Mouse (Mus musculus) midbrain, postnatal 0 days (tissue): Measurements from ENCODE around the gene Ston2. TPM values are rescaled to one million over a fixed set of nuclear protein-coding genes. Genes with fewer than 3 reads are reported as not detected.

ENCODE experiments used
- ATAC-seq: fragments of 200-750 bp; cut with Nextera tagmentation; 2 replicates; pipeline ENCODE4 v1.8.0; 2017; ENCODE audit warnings: moderate number of reproducible peaks, mild to moderate bottlenecking, moderate TSS enrichment, moderate library complexity; ENCODE audit not compliant: low FRiP score
- DNase-seq: peaks from one replicate; pipeline ENCODE4 v3.0.0-alpha.2; 2015; ENCODE audit warnings: low spot score
- H3K27ac ChIP-seq: fragments of 300-500 bp; sonication (generic); 2 replicates; pipeline ENCODE4 v1.5.1; 2014; ENCODE audit warnings: low read depth, mild to moderate bottlenecking, low read length, mixed read lengths
- H3K27me3 ChIP-seq: fragments of 300-500 bp; sonication (generic); 2 replicates; pipeline ENCODE4 v1.6.1; 2014; ENCODE audit warnings: low read length, control low read depth, mixed read lengths; ENCODE audit not compliant: insufficient read depth
- H3K36me3 ChIP-seq: fragments of 300-500 bp; sonication (generic); 2 replicates; pipeline ENCODE4 v1.6.1; 2014; ENCODE audit warnings: low read length, control low read depth, mixed read lengths; ENCODE audit not compliant: insufficient read depth
- H3K4me1 ChIP-seq: fragments of 300-500 bp; sonication (generic); 2 replicates; pipeline ENCODE4 v1.6.1; 2014; ENCODE audit warnings: mild to moderate bottlenecking, control low read depth, antibody characterized with exemption, low read length, mixed read lengths; ENCODE audit not compliant: insufficient read depth
- H3K4me2 ChIP-seq: fragments of 300-500 bp; sonication (generic); 2 replicates; pipeline ENCODE4 v1.6.1; 2014; ENCODE audit warnings: low read depth, mild to moderate bottlenecking, low read length, mixed read lengths; ENCODE audit not compliant: poor library complexity, severe bottlenecking
- H3K4me3 ChIP-seq: fragments of 300-500 bp; sonication (generic); 2 replicates; pipeline ENCODE4 v1.5.1; 2014; ENCODE audit warnings: low read depth, mild to moderate bottlenecking, low read length, moderate library complexity
- H3K9ac ChIP-seq: fragments of 300-500 bp; sonication (generic); replicated peaks from 2 replicates; pipeline ENCODE4 v1.6.1; 2014; ENCODE audit warnings: mild to moderate bottlenecking, low read length, moderate library complexity, mixed read lengths; ENCODE audit not compliant: poor library complexity, severe bottlenecking
- H3K9me3 ChIP-seq: fragments of 300-500 bp; sonication (generic); 2 replicates; pipeline ENCODE4 v1.6.1; 2016; ENCODE audit warnings: low read length, control low read depth
- CTCF ChIP-seq: IDR thresholded peaks from 2 replicates; pipeline ENCODE4 v1.5.1; 2016; ENCODE audit warnings: antibody characterized with exemption, mild to moderate bottlenecking
- WGBS: fragments of 180-500 bp; shearing (Covaris S2); extraction: QIAGEN DNeasy Blood & Tissue Kit; methylation state at CpG from one replicate; pipeline ENCODE4 v1.1.7; 2014; 5-methylcytosine and 5-hydroxymethylcytosine counted together
- polyA plus RNA-seq: library from polyadenylated mRNA; unstranded; fragments of >200 nt; fragmentation: Nextera tagmentation; extraction: Ambion mirVana; gene quantifications from 2 replicates; pipeline ENCODE4 v1.2.1, GENCODE M21; 2015
- total RNA-seq: library from RNA; depleted of rRNA; stranded (reverse); fragments of >200 nt; gene quantifications from 2 replicates; pipeline ENCODE4 v1.2.3, GENCODE M21; 2014

Gene Ston2
- total and polyA plus RNA-seq, 2 experiments from 2014 or later: 7.4 to 16.8 TPM

DNA sequence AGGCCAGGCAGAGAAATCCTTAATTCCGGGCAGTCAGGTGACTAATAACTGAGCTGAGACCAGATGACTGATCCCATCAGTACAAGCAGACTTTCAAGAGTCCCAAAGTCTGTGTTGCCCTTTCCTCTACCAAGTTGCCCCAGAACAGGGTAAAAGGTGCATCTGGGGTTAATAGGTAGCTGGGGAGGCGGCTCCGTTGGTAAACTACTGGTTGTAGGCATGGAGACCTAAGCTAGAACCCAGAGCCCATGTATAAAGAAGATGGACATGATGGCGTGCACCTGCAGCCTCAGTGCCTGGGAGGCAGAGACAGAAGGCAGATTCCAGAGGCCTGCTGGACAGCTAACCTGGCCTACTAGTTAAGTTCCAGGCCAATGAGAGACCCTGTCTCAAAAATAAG lies 30.5 kb upstream of the Ston2 start:
- WGBS: 91% methylated on average over 4 of the region's 4 CpGs
- H3K36me3 ChIP-seq: peaks cover 63% of the 10 kb centered on the region

GRCm38 (mm10) chr12:91815990-91816389 lies 27.8 kb upstream of the Ston2 start:
- H3K27ac ChIP-seq: no peak overlapping the region
- 29% methylated on average over 10 of the region's 10 CpGs for WGBS
- no peaks in the 10 kb centered on the region for H3K4me1 ChIP-seq
- H3K36me3 ChIP-seq: peaks cover 64% of the 10 kb centered on the region
- peak; percentile 79 for TF ChIP-seq CTCF
- DNase-seq: peak; percentile 72
- no peak overlapping the region for H3K4me3 ChIP-seq
- H3K9ac ChIP-seq: no peak overlapping the region
- H3K27me3 ChIP-seq: no peaks in the 10 kb centered on the region
- H3K4me2 ChIP-seq: no peak overlapping the region
- ATAC-seq: peak; percentile 66
- H3K9me3 ChIP-seq: no peaks in the 10 kb centered on the region

More for the DNA sequence above, 30.5 kb upstream of the Ston2 start:
- Histone ChIP-seq H3K4me3 (no peak overlapping the region), H3K4me1 (no peaks in the 10 kb centered on the region), H3K9me3 (no peaks in the 10 kb centered on the region), H3K27ac (no peak overlapping the region), H3K27me3 (no peaks in the 10 kb centered on the region), H3K9ac (no peak overlapping the region), H3K4me2 (no peak overlapping the region)
- TF ChIP-seq CTCF: no peak
- DNase-seq: no peak
- ATAC-seq: no peak

- Histone ChIP-seq H3K4me3 (no peak overlapping the region), H3K27ac (no peak overlapping the region), H3K9me3 (no peaks in the 10 kb centered on the region), H3K36me3 (peaks cover 65% of the 10 kb centered on the region), H3K4me1 (no peaks in the 10 kb centered on the region), H3K4me2 (no peak overlapping the region), H3K27me3 (no peaks in the 10 kb centered on the region), H3K9ac (no peak overlapping the region)
- TF ChIP-seq CTCF: no peak
- ATAC-seq (no peak), DNase-seq (no peak)
- 93% methylated on average over 11 of the region's 11 CpGs for WGBS
Observed at GRCm38 (mm10) chr12:91815552-91815951, 27.4 kb upstream of the Ston2 start.

DNA sequence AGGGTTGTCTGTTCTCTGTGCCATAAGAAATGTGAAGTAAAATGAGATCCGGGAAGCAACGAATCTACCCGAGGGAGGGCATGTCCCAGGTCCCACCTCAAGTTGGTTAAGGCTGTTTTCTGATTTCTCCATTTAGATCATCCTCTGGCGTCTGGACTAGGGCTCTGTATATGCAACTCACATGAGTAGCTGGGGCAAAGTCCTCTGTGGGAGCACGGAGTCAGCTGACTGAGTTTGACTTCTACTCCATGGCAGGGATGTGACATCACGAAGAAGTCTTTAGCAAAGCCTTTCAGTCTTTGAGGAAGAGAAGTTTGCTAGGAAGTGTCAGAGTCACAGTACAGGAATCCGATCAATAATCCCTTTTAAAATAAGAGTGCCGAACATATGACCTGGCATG lies 20.7 kb upstream of the Ston2 start:
- Histone ChIP-seq H3K4me1 (no peaks in the 10 kb centered on the region), H3K27ac (no peak overlapping the region), H3K4me2 (no peak overlapping the region), H3K9me3 (no peaks in the 10 kb centered on the region), H3K36me3 (peaks cover 63% of the 10 kb centered on the region), H3K9ac (no peak overlapping the region), H3K4me3 (no peak overlapping the region), H3K27me3 (no peaks in the 10 kb centered on the region)
- no peak for TF ChIP-seq CTCF
- ATAC-seq (no peak), DNase-seq (no peak)
- WGBS: 93% methylated on average over 8 of the region's 8 CpGs

- H3K9ac ChIP-seq: no peak overlapping the region
- no peaks in the 10 kb centered on the region for H3K9me3 ChIP-seq
- TF ChIP-seq CTCF: no peak
- WGBS: 96% methylated on average over 6 of the region's 6 CpGs
- no peak for DNase-seq
- H3K27ac ChIP-seq: no peak overlapping the region
- H3K4me3 ChIP-seq: no peak overlapping the region
- no peaks in the 10 kb centered on the region for H3K27me3 ChIP-seq
- no peak overlapping the region for H3K4me2 ChIP-seq
- H3K4me1 ChIP-seq: no peaks in the 10 kb centered on the region
- no peak for ATAC-seq
- peaks cover 52% of the 10 kb centered on the region for H3K36me3 ChIP-seq
Observed at GRCm38 (mm10) chr12:91807761-91808160, 19.6 kb upstream of the Ston2 start.

DNA sequence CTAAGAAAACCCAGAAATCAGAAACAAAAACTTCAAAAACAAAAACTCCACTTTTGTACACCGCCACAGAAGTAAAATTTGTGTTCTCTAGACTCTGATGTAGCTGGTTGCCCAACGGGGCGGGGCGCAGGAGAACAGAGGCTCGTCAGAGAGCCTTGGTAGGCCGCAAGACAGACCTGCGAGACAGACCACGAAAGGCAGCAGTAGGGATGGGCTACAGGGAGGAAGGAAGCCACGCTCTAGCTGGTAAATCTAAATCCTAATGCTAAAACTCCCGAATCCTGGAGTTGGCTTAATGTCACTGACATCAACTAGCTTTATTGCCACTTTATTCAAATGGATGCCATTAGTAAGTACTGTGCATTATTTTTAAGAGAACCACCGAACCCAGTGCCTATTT lies 18.9 kb upstream of the Ston2 start:
- no peak overlapping the region for H3K27ac ChIP-seq
- H3K27me3 ChIP-seq: no peaks in the 10 kb centered on the region
- no peak overlapping the region for H3K4me2 ChIP-seq
- no peak for ATAC-seq
- H3K4me3 ChIP-seq: no peak overlapping the region
- peaks cover 46% of the 10 kb centered on the region for H3K36me3 ChIP-seq
- no peak overlapping the region for H3K9ac ChIP-seq
- no peak for TF ChIP-seq CTCF
- DNase-seq: no peak
- H3K9me3 ChIP-seq: no peaks in the 10 kb centered on the region
- H3K4me1 ChIP-seq: no peaks in the 10 kb centered on the region
- 92% methylated on average over 11 of the region's 11 CpGs for WGBS
